Mouse (Mus musculus) heart, embryonic 11.5 days (tissue): ENCODE measurements at regions not wholly inside any gene's neighbourhood (a gene's known extent, or its start where the extent isn't known, plus 50 kb on each side); places are given as distances from the start of the nearest gene placed in this dataset.

Experiments
- ATAC-seq: fragments of 200-750 bp; cut with Nextera tagmentation; replicated peaks from 2 replicates; pipeline ENCODE4 v1.8.0; 2017; ENCODE audit warnings: moderate library complexity; ENCODE audit not compliant: insufficient number of reproducible peaks, low FRiP score, low TSS enrichment
- H3K27ac ChIP-seq: fragments of 300-500 bp; sonication (generic); 2 replicates; pipeline ENCODE4 v1.5.1; 2014; ENCODE audit warnings: mild to moderate bottlenecking, low read depth, low read length
- H3K27me3 ChIP-seq: fragments of 300-500 bp; sonication (generic); 2 replicates; pipeline ENCODE4 v1.6.1; 2014; ENCODE audit warnings: mild to moderate bottlenecking, low read length, mixed read lengths; ENCODE audit not compliant: control insufficient read depth, insufficient read depth
- H3K36me3 ChIP-seq: fragments of 300-500 bp; sonication (generic); 2 replicates; pipeline ENCODE4 v1.6.1; 2014; ENCODE audit warnings: mild to moderate bottlenecking, low read length, moderate library complexity, mixed read lengths; ENCODE audit not compliant: control insufficient read depth, insufficient read depth
- H3K4me1 ChIP-seq: fragments of 300-500 bp; sonication (generic); 2 replicates; pipeline ENCODE4 v1.6.1; 2014; ENCODE audit warnings: low read length; ENCODE audit not compliant: control insufficient read depth, insufficient read depth
- H3K4me2 ChIP-seq: fragments of 300-500 bp; sonication (generic); 2 replicates; pipeline ENCODE4 v1.6.1; 2014; ENCODE audit warnings: mild to moderate bottlenecking, moderate library complexity
- H3K4me3 ChIP-seq: fragments of 300-500 bp; sonication (generic); 2 replicates; pipeline ENCODE4 v1.5.1; 2014; ENCODE audit warnings: low read depth, low read length
- H3K9ac ChIP-seq: fragments of 300-500 bp; sonication (generic); 2 replicates; pipeline ENCODE4 v1.6.1; 2014; ENCODE audit warnings: mild to moderate bottlenecking, low read depth, low read length, moderate library complexity
- H3K9me3 ChIP-seq: fragments of 300-500 bp; sonication (generic); replicated peaks from 2 replicates; pipeline ENCODE4 v1.6.1; 2016; ENCODE audit warnings: low read length; ENCODE audit not compliant: control insufficient read depth
- WGBS: fragments of 180-500 bp; shearing (Covaris S2); extraction: QIAGEN DNeasy Blood & Tissue Kit; methylation state at CpG from one replicate; pipeline ENCODE4 v1.1.7; 2014; ENCODE audit not compliant: insufficient replicate concordance; 5-methylcytosine and 5-hydroxymethylcytosine counted together

GRCm38 (mm10) chr11:112055591-112055990 lies 726.4 kb upstream of the Sox9 start:
- ATAC-seq, result no peak
- WGBS, result 50% methylated on average over 6 of the region's 6 CpGs
- H3K27ac ChIP-seq, result no peak overlapping the region

DNA sequence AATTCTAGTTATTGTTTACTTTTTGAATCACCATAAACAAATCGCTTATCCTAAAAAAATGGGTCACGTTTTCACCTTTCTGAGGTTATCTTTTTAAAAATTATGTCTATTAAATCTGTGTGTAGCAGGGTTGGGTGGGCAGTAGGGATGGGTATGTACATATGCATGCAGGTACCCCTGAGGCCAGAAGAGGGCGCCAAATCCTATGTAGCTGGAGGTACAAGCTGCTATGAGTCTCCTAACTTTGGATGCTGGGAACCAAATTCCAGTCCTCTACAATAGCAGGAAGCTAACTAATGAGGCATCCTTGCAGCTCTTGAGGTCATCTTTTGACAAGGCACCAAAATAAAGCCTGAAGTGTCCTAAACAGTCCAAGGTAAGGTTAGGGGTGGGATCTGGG lies 714.8 kb upstream of the Sox9 start:
- H3K36me3 ChIP-seq, result no peaks in the 10 kb centered on the region
- ATAC-seq, result no peak
- H3K9ac ChIP-seq, result no peak overlapping the region
- H3K4me2 ChIP-seq, result no peak overlapping the region
- no peaks in the 10 kb centered on the region for H3K27me3 ChIP-seq
- H3K9me3 ChIP-seq, result no peaks in the 10 kb centered on the region
- no peak overlapping the region for H3K27ac ChIP-seq
- H3K4me1 ChIP-seq, result no peaks in the 10 kb centered on the region
- 65% methylated on average over 3 of the region's 3 CpGs for WGBS
- H3K4me3 ChIP-seq, result no peak overlapping the region

More at GRCm38 (mm10) chr11:112055591-112055990, 726.4 kb upstream of the Sox9 start:
- Histone ChIP-seq H3K4me1 (no peaks in the 10 kb centered on the region), H3K36me3 (no peaks in the 10 kb centered on the region), H3K4me2 (no peak overlapping the region), H3K9ac (no peak overlapping the region), H3K27me3 (no peaks in the 10 kb centered on the region), H3K4me3 (no peak overlapping the region), H3K9me3 (no peaks in the 10 kb centered on the region)

- Histone ChIP-seq H3K36me3 (no peaks in the 10 kb centered on the region), H3K27me3 (no peaks in the 10 kb centered on the region), H3K4me2 (no peak overlapping the region), H3K4me3 (no peak overlapping the region), H3K9ac (no peak overlapping the region), H3K4me1 (no peaks in the 10 kb centered on the region), H3K27ac (no peak overlapping the region), H3K9me3 (no peaks in the 10 kb centered on the region)
- 83% methylated on average over 4 of the region's 4 CpGs for WGBS
- ATAC-seq, result no peak
Observed at GRCm38 (mm10) chr11:112068821-112069220, 713.2 kb upstream of the Sox9 start.

- no peak for ATAC-seq
- no peaks in the 10 kb centered on the region for H3K4me1 ChIP-seq
- H3K27ac ChIP-seq, result no peak overlapping the region
- H3K9me3 ChIP-seq, result no peaks in the 10 kb centered on the region
- no peak overlapping the region for H3K4me2 ChIP-seq
- no peak overlapping the region for H3K4me3 ChIP-seq
- H3K9ac ChIP-seq, result no peak overlapping the region
- H3K36me3 ChIP-seq, result no peaks in the 10 kb centered on the region
- WGBS, result 70% methylated on average over 7 of the region's 7 CpGs
- H3K27me3 ChIP-seq, result no peaks in the 10 kb centered on the region
Observed at GRCm38 (mm10) chr11:112071571-112071970, 710.5 kb upstream of the Sox9 start.

DNA sequence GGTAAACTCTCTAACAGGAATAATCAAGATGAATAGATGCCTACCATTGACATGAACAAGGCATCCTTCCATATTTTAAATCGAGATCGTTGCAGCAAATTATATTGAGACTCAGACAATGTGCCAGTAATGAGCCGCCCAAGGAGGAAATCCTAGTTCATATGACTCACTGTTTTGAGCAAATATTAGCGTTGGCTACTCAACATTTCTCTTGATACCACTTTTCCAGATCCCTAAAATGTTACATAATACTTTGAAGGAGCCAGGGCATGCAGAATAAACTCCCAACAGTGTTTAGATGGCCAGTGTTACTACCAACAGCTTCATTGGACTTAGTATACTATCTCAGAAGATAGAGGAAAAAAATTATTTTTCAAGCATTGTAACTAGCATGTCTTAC lies 700.6 kb upstream of the Sox9 start:
- Histone ChIP-seq H3K9ac (no peak overlapping the region), H3K9me3 (no peaks in the 10 kb centered on the region), H3K4me1 (0 out of 2 replicates have a peak, but pooled peaks cover 4% of the 10 kb centered on the region), H3K36me3 (no peaks in the 10 kb centered on the region), H3K27me3 (no peaks in the 10 kb centered on the region), H3K4me3 (no peak overlapping the region), H3K4me2 (no peak overlapping the region), H3K27ac (no peak overlapping the region)
- 85% methylated on average over 4 of the region's 4 CpGs for WGBS
- no peak for ATAC-seq

GRCm38 (mm10) chr11:112083019-112083418 lies 699.0 kb upstream of the Sox9 start:
- no peaks in the 10 kb centered on the region for H3K9me3 ChIP-seq
- H3K9ac ChIP-seq, result no peak overlapping the region
- H3K4me1 ChIP-seq, result 0 out of 2 replicates have a peak, but pooled peaks cover 4% of the 10 kb centered on the region
- H3K27ac ChIP-seq, result no peak overlapping the region
- no peak overlapping the region for H3K4me3 ChIP-seq
- whole genome bisulfite sequencing, result 3% methylated on average over 4 of the region's 4 CpGs
- no peak overlapping the region for H3K4me2 ChIP-seq
- H3K36me3 ChIP-seq, result no peaks in the 10 kb centered on the region
- H3K27me3 ChIP-seq, result no peaks in the 10 kb centered on the region
- no peak for ATAC-seq

DNA sequence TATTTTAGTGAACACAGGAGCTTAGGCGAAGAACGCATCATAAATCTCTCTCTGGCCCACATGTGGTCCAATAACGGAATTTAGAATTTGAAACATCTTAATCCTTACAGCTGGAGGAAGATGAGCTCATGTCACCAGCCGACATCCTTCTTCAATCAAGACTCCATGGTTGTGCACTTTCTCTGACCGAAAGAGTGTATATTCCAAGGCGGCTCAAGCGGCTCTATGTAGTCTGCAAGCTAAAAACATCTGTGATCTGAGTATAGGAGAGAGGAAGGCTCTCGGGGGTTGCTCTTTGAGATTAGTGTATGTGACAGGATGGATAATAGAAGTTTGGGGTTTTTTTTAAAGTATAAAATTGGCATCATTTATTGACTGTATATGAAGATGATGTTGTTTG lies 689.9 kb upstream of the Sox9 start:
- H3K4me3 ChIP-seq, result no peak overlapping the region
- H3K4me1 ChIP-seq, result no peaks in the 10 kb centered on the region
- H3K4me2 ChIP-seq, result no peak overlapping the region
- H3K27me3 ChIP-seq, result no peaks in the 10 kb centered on the region
- H3K9me3 ChIP-seq, result no peaks in the 10 kb centered on the region
- WGBS, result 77% methylated on average over 8 of the region's 8 CpGs
- H3K27ac ChIP-seq, result no peak overlapping the region
- H3K36me3 ChIP-seq, result no peaks in the 10 kb centered on the region
- ATAC-seq, result no peak
- no peak overlapping the region for H3K9ac ChIP-seq

DNA sequence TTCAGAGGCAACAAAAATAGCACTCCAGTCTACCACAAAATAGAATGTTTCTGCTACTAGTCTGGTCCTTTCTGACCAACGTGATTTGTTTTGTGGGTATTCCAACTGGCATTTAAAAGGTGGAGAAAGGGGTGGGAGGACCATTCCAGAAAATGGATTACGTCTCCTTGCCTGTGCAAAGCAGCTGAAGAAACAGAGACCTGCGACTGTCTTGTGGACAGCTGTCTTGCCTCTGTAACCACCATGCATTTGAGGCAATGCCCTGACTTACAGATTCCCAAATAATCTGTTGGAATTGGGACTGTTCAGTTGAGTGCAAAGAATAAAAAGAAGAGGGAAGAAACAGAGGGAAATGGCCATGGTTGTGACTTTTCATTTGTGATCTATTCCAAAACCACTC lies 687.0 kb upstream of the Sox9 start:
- WGBS, result 57% methylated on average over 3 of the region's 3 CpGs
- no peaks in the 10 kb centered on the region for H3K27me3 ChIP-seq
- no peaks in the 10 kb centered on the region for H3K4me1 ChIP-seq
- ATAC-seq, result no peak
- H3K4me3 ChIP-seq, result no peak overlapping the region
- no peak overlapping the region for H3K4me2 ChIP-seq
- H3K9ac ChIP-seq, result no peak overlapping the region
- H3K9me3 ChIP-seq, result no peaks in the 10 kb centered on the region
- no peak overlapping the region for H3K27ac ChIP-seq
- H3K36me3 ChIP-seq, result no peaks in the 10 kb centered on the region

- ATAC-seq, result no peak
- H3K4me3 ChIP-seq, result no peak overlapping the region
- H3K4me2 ChIP-seq, result no peak overlapping the region
- no peaks in the 10 kb centered on the region for H3K27me3 ChIP-seq
- H3K27ac ChIP-seq, result no peak overlapping the region
- H3K9me3 ChIP-seq, result no peaks in the 10 kb centered on the region
- no peaks in the 10 kb centered on the region for H3K36me3 ChIP-seq
- 71% methylated on average over 1 of the region's 1 CpGs for WGBS
- no peaks in the 10 kb centered on the region for H3K4me1 ChIP-seq
- H3K9ac ChIP-seq, result no peak overlapping the region
Observed at GRCm38 (mm10) chr11:112098161-112098560, 683.9 kb upstream of the Sox9 start.
